Mouse (Mus musculus): Measurements from ENCODE around the gene Pde4b.

Pde4b gene

DNA sequence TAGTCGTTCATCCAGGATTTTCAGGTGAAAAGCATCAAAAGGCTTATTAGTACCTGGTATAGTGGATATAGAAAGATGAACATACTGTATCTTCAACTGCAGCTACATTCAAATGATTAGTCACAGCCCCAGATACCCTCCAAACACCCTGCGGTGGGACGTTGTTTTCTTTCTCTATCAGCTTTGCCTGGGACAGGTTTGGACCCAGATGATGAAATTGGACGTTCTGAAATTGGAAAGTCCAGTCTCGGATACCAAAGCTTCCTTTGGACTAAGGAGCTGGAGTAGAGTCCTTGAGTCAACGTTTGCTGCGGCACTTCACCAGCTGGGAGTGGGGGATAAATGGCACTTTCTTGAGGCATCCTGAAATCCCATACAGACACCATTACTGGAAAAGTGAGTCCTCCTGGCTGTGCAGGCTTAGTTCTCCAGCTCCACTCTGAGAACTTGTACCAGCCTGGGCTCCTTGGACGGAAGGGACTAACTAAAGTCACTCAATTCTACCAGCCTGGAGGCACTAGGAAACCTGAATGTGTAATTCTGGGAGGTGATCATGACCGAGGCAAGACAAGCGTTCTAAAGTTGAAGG, 487.4 kb downstream of the Pde4b start:
- no peak for DNase-seq (ENCODE audit: low spot score in 2 of 2)

- DNase-seq (ENCODE audit: low spot score in 2 of 2), result no peak
Measured at GRCm38 (mm10) chr4:102576109-102576508, 488.8 kb downstream of the Pde4b start.

DNA sequence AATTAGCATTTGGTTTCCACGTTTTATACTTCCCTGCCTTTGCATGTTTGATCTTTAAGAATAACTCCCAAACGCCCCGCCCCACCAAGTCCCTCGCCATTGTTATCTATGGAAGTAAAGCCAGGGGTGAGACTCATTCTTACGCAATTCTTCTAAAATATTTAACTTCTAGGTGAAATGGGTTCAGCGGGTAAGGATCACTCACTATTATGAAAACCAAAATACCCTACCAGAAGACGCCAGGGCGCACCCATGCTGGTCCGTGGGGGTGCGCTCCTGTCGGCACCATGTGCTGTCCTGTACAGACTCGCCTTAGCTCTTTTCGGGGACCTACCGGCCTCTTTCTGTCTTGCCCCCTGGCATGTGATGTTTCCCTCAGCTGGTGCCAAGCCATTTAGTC, 490.3 kb downstream of the Pde4b start:
- DNase-seq (ENCODE audit: low spot score in 2 of 2), result no peak

DNA sequence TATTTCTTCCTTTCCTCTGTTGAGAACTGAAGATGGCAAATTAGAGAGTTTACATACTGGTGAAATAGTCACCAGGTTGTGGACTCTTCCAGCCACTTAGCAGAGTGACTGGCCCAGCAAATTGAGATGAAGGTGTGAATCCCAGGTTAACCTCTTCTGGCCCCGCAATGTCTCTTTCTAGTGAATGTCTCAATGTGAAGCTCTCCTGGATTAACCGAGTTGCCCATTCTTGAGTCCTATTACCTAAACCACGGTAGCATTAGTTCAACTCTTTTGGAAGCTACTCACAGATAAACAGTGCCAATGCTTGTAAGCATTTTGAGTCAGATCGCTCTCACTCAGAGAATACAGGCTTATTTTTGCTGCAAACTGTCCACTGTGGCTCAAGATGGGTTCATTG, 491.7 kb downstream of the Pde4b start:
- no peak for DNase-seq (ENCODE audit: low spot score in 2 of 2)

DNA sequence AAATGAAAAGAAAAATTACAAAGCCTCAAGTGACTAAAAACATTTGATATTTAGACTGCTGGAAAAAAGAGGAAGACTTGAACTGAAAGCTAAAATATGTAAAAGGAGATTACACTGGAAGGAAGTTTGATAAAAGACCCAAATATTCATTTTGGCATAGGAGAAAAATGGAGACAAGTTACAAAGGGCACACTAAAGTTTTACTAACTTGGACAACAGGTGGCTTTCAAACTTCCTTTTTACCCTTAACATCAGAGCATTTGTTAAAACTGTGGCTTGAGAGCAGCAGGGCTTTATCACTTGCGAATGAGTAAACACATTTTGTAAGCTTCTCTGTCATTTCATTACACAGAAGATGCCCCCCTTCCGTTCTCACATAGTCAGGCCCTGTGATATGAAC, 492.4 kb downstream of the Pde4b start:
- no peak for DNase-seq (ENCODE audit: low spot score in 2 of 2)

GRCm38 (mm10) chr4:102582165-102582749, 494.9 kb downstream of the Pde4b start:
- DNase-seq (ENCODE audit: low spot score in 2 of 2), result no peak

GRCm38 (mm10) chr4:102582963-102583362, 495.6 kb downstream of the Pde4b start:
- DNase-seq (ENCODE audit: low spot score in 2 of 2), result no peak

GRCm38 (mm10) chr4:102583469-102583868, 496.1 kb downstream of the Pde4b start:
- DNase-seq (ENCODE audit: low spot score in 2 of 2), result no peak

- no peak for DNase-seq (ENCODE audit: low spot score in 2 of 2)
Measured at GRCm38 (mm10) chr4:102584601-102585265, 497.4 kb downstream of the Pde4b start.

DNA sequence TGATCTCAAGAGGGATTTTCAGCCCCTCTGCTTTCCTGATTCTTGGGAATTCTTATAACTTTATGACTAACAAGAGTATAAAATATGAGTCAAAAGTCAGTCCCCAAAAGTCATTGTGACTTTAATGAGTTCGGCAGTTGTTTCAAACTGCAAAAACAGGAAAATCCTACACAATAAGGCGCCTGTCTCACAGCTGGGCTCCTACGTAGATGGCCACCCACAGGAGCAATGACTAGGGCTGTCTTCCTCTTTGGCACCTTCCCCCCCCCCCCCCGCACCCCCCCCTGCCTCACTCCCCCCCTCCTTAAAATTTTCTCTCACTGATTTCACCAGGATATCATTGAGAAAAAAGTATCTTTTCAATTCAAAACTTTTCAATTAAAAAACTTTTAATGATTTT, 498.2 kb downstream of the Pde4b start:
- DNase-seq (ENCODE audit: low spot score in 2 of 2), result no peak

DNA sequence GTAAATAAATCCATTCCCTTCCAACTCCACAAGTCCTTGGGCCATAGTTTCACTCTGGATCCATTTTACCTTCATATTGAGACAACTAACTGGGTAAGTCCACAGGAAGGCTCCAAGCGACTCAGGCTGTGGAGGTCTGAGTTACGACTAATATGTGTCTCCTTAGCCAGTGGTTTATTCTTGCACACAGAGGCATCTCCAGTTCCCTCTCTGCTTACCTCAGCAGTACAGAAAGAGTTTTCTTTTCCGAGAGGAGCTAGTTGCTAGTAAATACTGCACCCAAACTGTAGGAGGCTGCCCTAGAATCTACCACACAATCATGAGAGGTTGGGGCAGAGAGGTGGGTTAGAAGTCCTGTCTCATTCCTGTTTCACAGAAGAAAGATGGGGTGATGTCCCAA, 499.4 kb downstream of the Pde4b start:
- DNase-seq (ENCODE audit: low spot score in 2 of 2), result no peak

- peak in 1 of 2 experiments; percentile 26 for DNase-seq (ENCODE audit: low spot score in 2 of 2)
Measured at GRCm38 (mm10) chr4:102588668-102589455, 501.5 kb downstream of the Pde4b start.

- DNase-seq (ENCODE audit: low spot score in 2 of 2), result no peak
Measured at GRCm38 (mm10) chr4:102589537-102590031, 502.2 kb downstream of the Pde4b start.

DNA sequence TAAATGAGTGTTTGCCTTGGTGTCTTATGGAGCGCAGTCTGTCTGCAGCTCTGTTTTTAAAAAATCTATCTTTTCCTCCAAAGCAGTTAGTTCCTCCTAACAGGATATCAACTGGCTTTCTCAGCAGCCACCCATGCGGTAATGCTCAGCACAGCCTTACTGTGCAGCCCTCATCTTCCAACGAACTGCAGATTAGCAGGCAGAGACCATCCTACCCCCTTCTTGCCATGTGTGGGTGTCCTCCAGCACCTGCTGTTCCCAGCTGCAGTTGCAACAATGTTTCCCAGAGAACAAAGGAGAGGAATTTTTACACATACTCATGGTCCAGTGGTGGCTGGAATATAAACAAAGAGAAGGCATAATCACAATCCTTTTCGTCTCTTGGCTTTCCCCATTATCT, 504.5 kb downstream of the Pde4b start:
- DNase-seq (ENCODE audit: low spot score in 2 of 2), result no peak

GRCm38 (mm10) chr4:102592541-102592940, 505.2 kb downstream of the Pde4b start:
- DNase-seq (ENCODE audit: low spot score in 2 of 2), result no peak

DNA sequence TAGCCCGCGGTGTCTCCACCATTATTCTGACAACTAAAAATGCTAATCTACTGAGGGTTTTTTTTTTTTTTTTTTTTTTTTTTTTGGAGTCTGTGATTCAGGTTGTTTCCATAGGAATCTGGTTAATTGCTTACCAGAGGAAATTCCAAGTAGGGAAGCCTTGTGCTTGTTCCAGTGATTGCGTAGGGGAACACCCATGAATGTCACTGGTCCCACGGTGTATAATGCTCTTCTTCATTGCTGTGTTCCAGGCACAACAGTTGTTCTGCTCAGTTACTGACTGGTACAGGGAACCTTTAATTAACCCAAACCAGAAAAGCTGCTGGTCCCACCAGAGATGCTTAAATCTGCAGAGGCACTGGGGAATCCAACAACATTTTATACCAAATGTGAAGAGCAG, 506.3 kb downstream of the Pde4b start:
- DNase-seq (ENCODE audit: low spot score in 2 of 2), result no peak

DNA sequence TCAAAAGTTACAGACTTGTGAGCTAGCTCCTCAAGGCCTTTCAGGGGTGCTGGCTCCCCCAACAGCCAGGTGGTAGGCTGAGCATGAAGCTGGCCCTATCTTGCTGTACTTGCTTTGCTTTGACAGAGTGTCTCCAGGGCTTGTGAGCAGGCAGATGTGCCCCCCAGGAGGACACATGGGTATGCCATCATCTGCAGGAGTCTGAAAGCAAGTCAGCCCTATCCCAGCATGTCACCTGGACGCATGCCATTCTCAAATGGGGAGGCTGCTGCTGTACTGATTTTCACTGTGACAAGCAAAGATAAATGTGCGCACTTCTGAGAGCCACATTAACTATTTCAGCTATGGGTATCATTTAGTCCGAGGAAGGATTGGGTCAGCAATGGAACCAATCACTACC, 507.2 kb downstream of the Pde4b start:
- no peak for DNase-seq (ENCODE audit: low spot score in 2 of 2)

DNA sequence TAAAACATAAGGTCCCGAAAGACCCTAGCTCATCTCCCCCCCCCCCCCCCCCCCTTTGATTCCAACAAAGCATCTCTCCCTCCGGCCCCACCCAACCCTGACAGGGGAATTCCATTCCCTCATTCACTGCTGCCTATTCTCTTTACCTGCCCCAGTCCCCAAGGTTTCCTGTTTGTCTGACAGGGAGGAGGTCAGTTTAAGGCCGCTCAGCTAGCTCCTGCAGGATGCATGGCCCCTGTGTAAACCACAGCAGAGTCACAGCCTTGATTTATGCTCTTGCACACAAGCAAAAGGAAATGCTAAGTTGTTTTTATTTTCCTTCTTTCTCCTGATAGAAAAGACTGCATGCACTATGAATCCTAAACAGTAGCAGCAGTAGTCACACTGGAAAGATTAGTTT, 516.6 kb downstream of the Pde4b start:
- no peak for DNase-seq (ENCODE audit: low spot score in 2 of 2)

GRCm38 (mm10) chr4:102605231-102605630, 517.9 kb downstream of the Pde4b start:
- DNase-seq (ENCODE audit: low spot score in 2 of 2), result no peak

DNA sequence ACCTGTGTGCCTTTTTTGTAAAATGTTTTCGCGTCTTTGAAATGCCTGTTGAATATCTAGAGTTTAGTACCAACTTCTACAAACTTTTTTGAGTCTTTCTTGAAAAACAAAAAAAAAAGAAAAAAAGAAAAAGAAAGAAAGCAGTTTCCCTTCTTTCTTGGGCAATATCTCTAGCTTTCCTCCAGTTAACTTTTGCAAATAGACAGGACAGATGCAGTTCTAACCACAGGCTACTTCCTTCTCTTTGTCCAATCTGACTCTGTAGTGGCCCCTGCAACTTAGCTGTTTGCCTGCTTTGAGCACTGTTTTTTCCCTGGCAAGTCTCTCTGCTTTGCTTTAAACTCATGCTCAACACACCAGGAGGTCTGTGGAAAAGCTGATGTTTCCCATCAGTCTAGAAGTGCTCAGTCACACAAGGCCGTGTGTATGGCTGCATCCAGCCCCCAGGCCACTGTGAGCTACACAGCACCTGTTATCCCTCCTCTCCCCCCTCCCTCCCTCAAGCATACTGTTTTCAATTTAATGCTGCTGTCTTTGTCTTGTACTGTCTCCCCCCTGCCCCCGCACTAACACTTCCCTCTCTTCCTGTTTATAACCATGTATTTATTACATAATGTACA, 518.5 kb downstream of the Pde4b start:
- DNase-seq (ENCODE audit: low spot score in 2 of 2), result no peak

DNA sequence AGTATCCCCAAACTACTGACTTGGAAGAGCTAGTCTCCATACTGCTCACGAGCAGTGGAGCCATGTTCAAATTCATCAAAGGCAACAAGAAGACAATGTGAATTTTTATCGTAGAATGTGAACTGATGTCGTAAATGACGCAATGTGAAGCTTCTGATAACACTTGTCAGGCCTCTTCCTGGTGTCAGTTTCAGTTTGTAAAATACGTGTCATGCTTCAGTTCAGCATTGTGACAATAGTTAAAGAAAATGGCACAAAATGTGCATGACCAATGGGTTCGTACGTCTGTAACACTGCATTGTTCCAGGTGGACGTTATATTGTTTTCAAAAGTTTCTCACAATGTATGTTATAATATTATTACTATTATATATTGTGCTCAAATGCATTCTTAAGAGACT, 519.5 kb downstream of the Pde4b start:
- no peak for DNase-seq (ENCODE audit: low spot score in 2 of 2)
